Mouse (Mus musculus) ES-E14 (cell line): Measurements from ENCODE around the gene Tatdn2.

Experiments
- HCFC1 ChIP-seq: IDR thresholded peaks from 2 replicates; pipeline ENCODE4 v1.6.1; 2012; ENCODE audit warnings: low read length, inconsistent platforms, borderline replicate concordance; ENCODE audit not compliant: insufficient read depth
- ZC3H11A ChIP-seq: IDR thresholded peaks from 2 replicates; pipeline ENCODE4 v1.6.1; 2012; ENCODE audit warnings: low read depth, mild to moderate bottlenecking, inconsistent platforms, low read length, borderline replicate concordance
- ZNF384 ChIP-seq: IDR thresholded peaks from 2 replicates; pipeline ENCODE4 v1.6.1; 2012; ENCODE audit warnings: low read depth, low read length, inconsistent platforms

DNA sequence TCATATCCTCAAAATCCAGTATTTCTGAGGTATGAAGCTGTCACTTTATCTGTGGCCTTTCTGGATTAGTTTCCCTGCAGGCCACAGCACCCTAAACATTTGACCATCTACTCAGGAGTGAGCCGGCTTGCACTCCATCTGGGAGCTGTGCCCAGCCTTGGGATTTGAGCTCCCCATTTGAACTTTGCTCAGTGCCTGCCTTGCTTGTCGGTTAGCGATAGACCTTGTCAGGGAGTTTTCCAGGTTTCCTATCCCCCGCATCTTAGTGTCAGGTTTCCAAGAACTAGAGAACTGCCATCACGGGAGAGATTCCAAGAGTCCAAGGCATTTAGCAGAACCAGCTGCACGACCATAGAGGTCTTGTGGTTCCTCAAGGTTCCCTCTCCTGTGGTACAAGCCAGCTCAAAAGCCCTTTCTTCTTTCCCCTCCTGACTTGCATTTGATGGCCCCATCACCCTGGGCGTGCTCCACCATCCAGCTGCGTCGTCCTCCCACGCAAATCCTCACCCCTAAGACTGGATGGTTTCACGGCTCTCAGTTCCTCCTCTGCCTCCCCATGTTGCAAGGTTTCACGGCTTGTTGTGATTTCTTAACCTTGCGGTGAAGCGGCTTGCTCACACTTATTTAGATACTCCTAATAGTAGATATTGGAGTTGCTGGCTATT, 19.6 kb upstream of the Tatdn2 start:
- TF ChIP-seq HCFC1: no peak
- no peak for TF ChIP-seq ZNF384
- TF ChIP-seq ZC3H11A: no peak
